Mouse (Mus musculus) cerebellum, postnatal 10 days (tissue): Measurements from ENCODE around the gene Smim12.

Experiments
- DNase-seq, 2 experiments: peaks; one replicate each; pipeline ENCODE4 v3.0.0; 2021; ENCODE audit warnings: mixed read lengths in 2 of 2

Gene Smim12

GRCm38 (mm10) chr4:127235742-127236487 lies 7.7 kb upstream of the Smim12 start:
- peak; percentile 96 to 97 for DNase-seq

DNA sequence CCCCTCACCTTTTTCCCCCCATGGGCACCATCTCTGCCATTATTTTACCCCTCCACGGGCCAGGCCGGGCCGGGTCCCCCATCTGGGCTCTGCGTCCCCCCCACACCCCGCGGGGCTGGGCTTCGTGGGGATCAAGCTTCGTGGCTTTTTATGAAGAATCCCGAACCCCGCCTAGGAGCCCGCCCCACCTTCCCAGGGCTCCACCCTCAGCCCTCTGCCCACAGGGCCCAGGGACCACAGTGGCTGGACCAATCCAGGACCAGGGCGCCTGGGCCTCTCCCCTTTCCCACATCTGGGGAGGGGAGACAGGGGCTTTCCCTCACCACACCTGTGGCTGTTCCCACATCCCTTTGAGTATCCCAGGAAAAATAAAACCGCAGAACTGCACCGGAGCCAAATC lies 7.0 kb upstream of the Smim12 start:
- peak; percentile 29 to 44 for DNase-seq

DNA sequence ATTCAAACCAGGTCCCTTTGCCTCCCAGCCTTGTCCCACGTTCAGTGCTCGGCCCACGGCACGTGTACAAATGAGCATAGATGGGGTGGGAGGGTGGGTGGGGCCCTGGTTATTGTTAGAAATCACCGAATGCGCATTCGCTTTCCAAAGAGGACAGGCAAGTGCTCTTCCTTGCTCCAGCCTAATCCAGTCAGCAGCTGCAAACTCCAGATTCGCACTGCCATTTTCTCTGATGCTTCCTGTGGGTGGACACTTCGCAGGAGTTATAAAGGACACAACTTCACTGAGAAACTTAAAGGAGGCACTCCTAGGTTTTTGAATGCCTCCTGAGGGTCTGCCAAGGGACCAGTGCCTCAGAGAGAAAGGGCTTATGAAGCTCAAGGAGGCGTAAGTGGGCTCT lies 6.3 kb upstream of the Smim12 start:
- DNase-seq: peak in 1 of 2 experiments; percentile 16

- no peak for DNase-seq
Observed at GRCm38 (mm10) chr4:127242696-127243095, 888 bp upstream of the Smim12 start.

GRCm38 (mm10) chr4:127243953-127244352 lies 369 bp downstream of the Smim12 start:
- no peak for DNase-seq

DNA sequence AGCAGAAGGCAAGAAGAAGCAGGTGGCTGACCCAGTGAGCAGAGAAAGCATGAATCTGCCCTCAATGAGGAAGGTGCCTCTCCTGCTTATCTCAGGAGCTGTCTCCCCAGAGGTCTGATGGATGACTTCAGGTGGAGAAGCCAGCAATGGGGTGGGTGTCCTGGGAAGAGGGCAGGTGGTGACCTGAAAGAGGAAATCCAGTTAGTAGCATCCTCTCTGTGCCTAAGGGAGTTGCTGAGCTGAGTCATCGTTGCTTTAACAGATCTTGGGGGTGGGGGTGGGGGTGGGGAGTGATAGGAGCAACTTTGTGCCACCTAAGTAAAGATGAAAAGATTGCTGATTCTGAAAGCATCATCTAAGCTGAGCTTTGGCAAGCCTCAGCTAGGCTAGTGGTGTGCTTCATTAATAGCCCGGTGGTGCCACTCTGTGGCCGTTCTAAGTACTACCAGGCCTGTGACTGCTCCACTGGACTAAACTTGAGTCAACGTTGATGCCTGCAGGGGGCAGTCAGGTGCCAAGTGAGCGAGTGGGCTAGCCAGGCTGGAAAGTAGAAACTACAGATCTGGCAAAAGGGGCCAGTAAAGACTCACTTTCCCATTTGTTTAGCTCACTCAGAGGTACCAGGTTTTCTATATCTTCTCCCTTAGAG lies 6.2 kb downstream of the Smim12 start:
- DNase-seq: peak; percentile 99 to 100

GRCm38 (mm10) chr4:127251963-127252585 lies 8.5 kb downstream of the Smim12 start:
- peak; percentile 78 to 86 for DNase-seq

GRCm38 (mm10) chr4:127256739-127257138 lies 13.2 kb downstream of the Smim12 start:
- DNase-seq: no peak

- no peak for DNase-seq
Observed at GRCm38 (mm10) chr4:127258186-127258897, 14.8 kb downstream of the Smim12 start.

DNA sequence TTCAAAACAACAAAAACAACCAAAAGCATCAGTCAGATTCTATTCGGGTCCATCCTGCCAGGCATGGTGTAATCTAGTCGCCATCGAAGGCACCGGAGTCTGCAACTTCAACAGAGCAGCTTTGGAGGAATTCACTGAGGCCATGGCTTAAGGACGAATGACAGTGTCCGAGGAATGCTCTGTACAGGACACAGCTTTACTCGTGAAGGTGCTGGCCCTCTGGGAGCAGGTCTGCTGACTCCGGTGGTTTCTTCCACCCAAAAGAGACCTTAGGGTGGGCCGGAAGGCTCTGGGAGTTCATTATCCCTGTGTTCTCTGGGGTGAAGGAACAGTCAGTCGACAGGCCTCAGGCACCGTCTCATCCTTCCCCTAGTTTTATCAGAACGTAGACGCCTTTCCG lies 18.0 kb downstream of the Smim12 start:
- DNase-seq: no peak

- DNase-seq: no peak
Observed at GRCm38 (mm10) chr4:127263438-127264182, 20.0 kb downstream of the Smim12 start.

GRCm38 (mm10) chr4:127264183-127264554 lies 20.6 kb downstream of the Smim12 start:
- no peak for DNase-seq

GRCm38 (mm10) chr4:127278451-127279001 lies 34.9 kb downstream of the Smim12 start:
- no peak for DNase-seq

DNA sequence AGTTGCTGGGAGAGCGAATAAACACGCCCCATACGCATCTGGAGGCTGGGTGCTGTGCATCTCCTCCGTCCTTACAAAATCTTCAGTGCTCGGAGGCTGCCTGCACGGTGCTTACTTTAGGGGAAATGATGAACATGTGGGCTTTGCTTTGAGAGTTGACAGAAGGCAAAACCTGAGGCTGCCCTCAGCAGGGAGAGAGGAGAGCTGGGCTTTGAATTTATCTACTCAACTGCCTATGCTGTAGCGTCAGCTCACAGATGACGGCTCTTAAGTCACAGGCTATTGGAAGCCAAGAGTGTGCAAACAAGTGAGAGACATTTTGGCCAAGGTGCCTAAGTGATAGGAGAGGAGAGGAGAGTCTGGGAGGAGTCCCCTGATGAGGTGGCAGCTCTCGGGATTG lies 35.7 kb downstream of the Smim12 start:
- no peak for DNase-seq

DNA sequence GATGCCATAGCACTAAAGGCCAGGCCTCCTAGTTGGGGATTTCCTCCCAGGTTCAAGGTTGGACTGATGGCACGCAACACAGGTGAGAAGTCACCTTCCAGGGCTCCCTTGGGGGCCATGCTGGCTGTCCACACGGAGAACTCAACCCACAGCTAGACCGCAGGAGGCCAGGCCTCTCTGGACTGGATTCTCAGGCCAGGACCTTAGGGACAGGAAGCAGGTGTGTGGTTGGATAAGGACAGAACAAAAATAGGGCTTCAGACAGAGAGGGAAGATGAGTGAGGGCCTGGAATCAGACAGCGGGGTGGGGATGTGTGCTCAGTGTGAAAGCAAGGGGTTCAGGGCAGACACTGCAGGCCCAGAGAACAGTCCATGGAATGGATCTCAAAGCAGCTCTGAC lies 43.3 kb downstream of the Smim12 start:
- no peak for DNase-seq

- DNase-seq: no peak
Observed at GRCm38 (mm10) chr4:127289039-127289548, 45.5 kb downstream of the Smim12 start.

DNA sequence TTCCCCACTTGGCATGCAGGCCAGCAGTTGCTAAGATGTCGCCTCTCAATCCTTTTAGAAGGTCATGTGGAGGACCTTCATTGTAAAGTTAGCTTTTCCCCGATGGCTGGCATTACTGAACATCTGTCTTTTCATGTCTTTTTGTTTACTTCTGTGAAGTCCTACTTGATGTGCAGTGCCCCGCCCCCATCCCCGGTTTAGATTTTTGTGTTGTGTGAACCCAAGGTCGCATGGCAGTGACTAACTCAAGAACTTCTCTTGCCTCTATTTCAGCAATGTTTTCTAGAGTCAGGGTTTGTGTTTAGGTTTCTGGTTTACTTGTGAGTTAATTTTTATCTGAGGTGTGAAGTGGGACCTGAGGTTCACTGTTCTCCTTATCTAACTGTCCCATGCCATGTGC lies 49.0 kb downstream of the Smim12 start:
- DNase-seq: no peak
